Mouse (Mus musculus) neutrophil, adult 5-6 weeks (primary cell): ENCODE data around the gene Krtap19-4. TPM values are rescaled to one million over a fixed set of nuclear protein-coding genes. Genes with fewer than 3 reads are reported as not detected.

Source experiments
- ATAC-seq: fragments of 151-379, 151-347 bp; 2 replicates; pipeline ENCODE4 v1.8.0; 2017; ENCODE audit warnings: mild to moderate bottlenecking, moderate TSS enrichment; ENCODE audit not compliant: insufficient number of reproducible peaks, poor library complexity, low FRiP score, severe bottlenecking; ENCODE audit errors: extremely low read depth
- total RNA-seq: library from RNA; stranded (forward); fragments of 200-1000 nt; gene quantifications from 2 replicates; pipeline ENCODE4 v1.2.3, GENCODE M21; 2017

Gene Krtap19-4
- not detected in 2 replicates for total RNA-seq

GRCm38 (mm10) chr16:88884989-88885388 lies at the start of gene Krtap19-4:
Gene Krtap19-4, minus strand, starts transcription at chr16:88885089.
- ATAC-seq, result no peak

GRCm38 (mm10) chr16:88932165-88932564 lies 47.3 kb upstream of the Krtap19-4 start, which contains the start of gene Krtap19-9b:
Gene Krtap19-9b, minus strand, starts transcription at chr16:88932265.
- no peak for ATAC-seq

GRCm38 (mm10) chr16:88896357-88896756 lies 11.5 kb upstream of the Krtap19-4 start, which contains the start of gene Krtap19-5:
Gene Krtap19-5, minus strand, starts transcription at chr16:88896457.
- no peak for ATAC-seq

GRCm38 (mm10) chr16:88886870-88887269 lies 2.0 kb upstream of the Krtap19-4 start:
- ATAC-seq, result no peak

- no peak for ATAC-seq
Observed at GRCm38 (mm10) chr16:88877938-88878337, 7.0 kb downstream of the Krtap19-4 start, which contains the start of gene Krtap19-3. Gene Krtap19-3, minus strand, starts transcription at chr16:88878038.

GRCm38 (mm10) chr16:88874169-88874568 lies 10.7 kb downstream of the Krtap19-4 start, which contains the start of gene Krtap19-2:
Gene Krtap19-2, minus strand, starts transcription at chr16:88874269.
- no peak for ATAC-seq

- ATAC-seq, result no peak
Observed at GRCm38 (mm10) chr16:88869311-88869710, 15.6 kb downstream of the Krtap19-4 start, which contains the start of gene Krtap19-1. Gene Krtap19-1, minus strand, starts transcription at chr16:88869411.

GRCm38 (mm10) chr16:88864887-88865407 lies 19.9 kb downstream of the Krtap19-4 start:
- ATAC-seq, result no peak

GRCm38 (mm10) chr16:88851450-88851849 lies 33.4 kb downstream of the Krtap19-4 start:
- no peak for ATAC-seq

GRCm38 (mm10) chr16:88848558-88848957 lies 36.3 kb downstream of the Krtap19-4 start:
- no peak for ATAC-seq

- no peak for ATAC-seq
Observed at GRCm38 (mm10) chr16:88847363-88847762, 37.5 kb downstream of the Krtap19-4 start.

Other genes with a start within 250 kb of the Krtap19-4 start
- gene Krtap26-1, start 237.3 kb downstream of the Krtap19-4 start, total RNA-seq, result not detected in 2 replicates
- gene Krtap27-1, start 213.4 kb downstream of the Krtap19-4 start, total RNA-seq, result not detected in 2 replicates
- gene 2310061N02Rik, start 177.1 kb downstream of the Krtap19-4 start, total RNA-seq, result not detected in 2 replicates
- not detected in 2 replicates for gene Krtap13-1, start 156.2 kb downstream of the Krtap19-4 start, total RNA-seq
- gene Krtap13, start 133.5 kb downstream of the Krtap19-4 start, total RNA-seq, result not detected in 2 replicates
- gene 2310034C09Rik, start 126.2 kb downstream of the Krtap19-4 start, total RNA-seq, result not detected in 2 replicates
- not detected in 2 replicates for gene 2310057N15Rik, start 110.9 kb downstream of the Krtap19-4 start, total RNA-seq
- gene Gm5965, start 107.2 kb downstream of the Krtap19-4 start, total RNA-seq, result not detected in 2 replicates
- not detected in 2 replicates for gene Gm20741, start 72.9 kb downstream of the Krtap19-4 start, total RNA-seq
- gene Krtap15, start 64.9 kb downstream of the Krtap19-4 start, total RNA-seq, result not detected in 2 replicates
- not detected in 2 replicates for gene Krtap14, start 58.9 kb downstream of the Krtap19-4 start, total RNA-seq
- gene Krtap19-1, start 15.7 kb downstream of the Krtap19-4 start, total RNA-seq, result not detected in 2 replicates
- not detected in 2 replicates for gene Krtap19-2, start 10.8 kb downstream of the Krtap19-4 start, total RNA-seq
- gene Krtap19-3, start 7.1 kb downstream of the Krtap19-4 start, total RNA-seq, result not detected in 2 replicates
- gene Krtap19-5, start 11.4 kb upstream of the Krtap19-4 start, total RNA-seq, result not detected in 2 replicates
- gene Krtap19-9b, start 47.2 kb upstream of the Krtap19-4 start, total RNA-seq, result not detected in 2 replicates
- not detected in 2 replicates for gene Krtap16-3, start 77.8 kb upstream of the Krtap19-4 start, total RNA-seq
- gene Krtap22-2, start 125.7 kb upstream of the Krtap19-4 start, total RNA-seq, result not detected in 2 replicates
- not detected in 2 replicates for gene Gm10229, start 130.2 kb upstream of the Krtap19-4 start, total RNA-seq
- gene Krtap6-1, start 146.6 kb upstream of the Krtap19-4 start, total RNA-seq, result not detected in 2 replicates
- gene Gm10228, start 156.4 kb upstream of the Krtap19-4 start, total RNA-seq, result not detected in 2 replicates
- gene Krtap6-5, start 162.8 kb upstream of the Krtap19-4 start, total RNA-seq, result not detected in 2 replicates
- gene 1110025L11Rik, start 178.9 kb upstream of the Krtap19-4 start, total RNA-seq, result not detected in 2 replicates
- gene Krtap6-3, start 198.9 kb upstream of the Krtap19-4 start, total RNA-seq, result not detected in 2 replicates